Mouse (Mus musculus): ENCODE data around the gene Pakap. TPM values are rescaled to one million over a fixed set of nuclear protein-coding genes. Genes with fewer than 3 reads are reported as not detected.
A peak's percentile ranks its signal among the peaks of the same experiment; 100 is the strongest.

Gene Pakap
- polyA plus RNA-seq, 1 experiment from 2014 or later = 30.1 TPM

- H3K4me1 ChIP-seq (ENCODE audit: control insufficient read depth, insufficient read depth, low read length) = peaks cover 22% of the 10 kb centered on the region
These were observed 279.0 kb downstream of the Pakap start for GRCm38 (mm10) chr4:57846991-57847422.

GRCm38 (mm10) chr4:57847676-57848075, 279.7 kb downstream of the Pakap start:
- WGBS = 82% methylated on average over 3 of the region's 3 CpGs
- peak overlapping the region; percentile 56 for H3K4me2 ChIP-seq (replicated peaks; ENCODE audit: low read depth, low read length)
- H3K4me1 ChIP-seq (ENCODE audit: control insufficient read depth, insufficient read depth, low read length) = peaks cover 26% of the 10 kb centered on the region
- H3K27me3 ChIP-seq (ENCODE audit: control insufficient read depth, insufficient read depth, low read length) = no peaks in the 10 kb centered on the region
- peak overlapping the region; percentile 11; the same call in 1 of the 2 replicates for H3K4me3 ChIP-seq (ENCODE audit: low read depth, low read length)
- ATAC-seq (ENCODE audit: insufficient number of reproducible peaks, insufficient read depth, low FRiP score, low read depth) = no peak
- H3K9me3 ChIP-seq (ENCODE audit: control insufficient read depth, low read depth, low read length) = no peaks in the 10 kb centered on the region
- peak overlapping the region; percentile 93 for H3K27ac ChIP-seq (ENCODE audit: low read length)
- H3K9ac ChIP-seq (replicated peaks; ENCODE audit: low read depth, low read length) = peak overlapping the region; percentile 10; the same call in 1 of the 2 replicates
- no peaks in the 10 kb centered on the region; the same call in 1 of the 2 replicates for H3K36me3 ChIP-seq (ENCODE audit: control insufficient read depth, insufficient read depth, low read length)

More at GRCm38 (mm10) chr4:57846991-57847422, 279.0 kb downstream of the Pakap start:
- WGBS = 7% methylated on average over 8 of the region's 8 CpGs
- Histone ChIP-seq H3K27me3 (ENCODE audit: control insufficient read depth, insufficient read depth, low read length) (no peaks in the 10 kb centered on the region), H3K4me3 (ENCODE audit: low read depth, low read length) (peak overlapping the region; percentile 11; the same call in 1 of the 2 replicates), H3K27ac (ENCODE audit: low read length) (peak overlapping the region; percentile 93), H3K9ac (replicated peaks; ENCODE audit: low read depth, low read length) (peak overlapping the region; percentile 10; the same call in 1 of the 2 replicates), H3K9me3 (ENCODE audit: control insufficient read depth, low read depth, low read length) (no peaks in the 10 kb centered on the region), H3K4me2 (replicated peaks; ENCODE audit: low read depth, low read length) (peak overlapping the region; percentile 56), H3K36me3 (ENCODE audit: control insufficient read depth, insufficient read depth, low read length) (no peaks in the 10 kb centered on the region; the same call in 1 of the 2 replicates)
- peak; percentile 72 for ATAC-seq (ENCODE audit: insufficient number of reproducible peaks, insufficient read depth, low FRiP score, low read depth)

DNA sequence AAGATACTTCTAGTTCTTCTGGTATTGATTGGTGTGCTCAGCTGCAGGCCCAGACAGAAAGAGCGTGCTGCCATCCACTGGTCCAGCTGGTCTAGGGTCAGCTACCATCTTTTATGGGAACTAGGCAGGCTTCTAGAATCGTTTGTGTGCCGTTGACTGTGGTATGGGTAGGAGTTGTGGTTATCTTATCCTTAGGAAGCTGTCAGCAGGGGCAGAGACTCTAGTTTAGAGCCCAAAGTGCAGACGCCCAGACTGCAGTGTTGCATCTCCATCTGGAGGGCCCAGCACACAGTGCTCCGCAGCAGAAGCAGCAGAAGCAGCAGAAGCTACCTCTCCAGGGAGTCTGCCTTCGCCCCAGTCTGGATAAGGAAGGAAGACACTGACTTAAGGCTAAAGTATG, 281.5 kb downstream of the Pakap start:
- Histone ChIP-seq H3K4me1 (ENCODE audit: control insufficient read depth, insufficient read depth, low read length) (peaks cover 26% of the 10 kb centered on the region), H3K4me2 (replicated peaks; ENCODE audit: low read depth, low read length) (no peak overlapping the region), H3K9ac (replicated peaks; ENCODE audit: low read depth, low read length) (no peak overlapping the region), H3K27me3 (ENCODE audit: control insufficient read depth, insufficient read depth, low read length) (no peaks in the 10 kb centered on the region), H3K27ac (ENCODE audit: low read length) (no peak overlapping the region), H3K9me3 (ENCODE audit: control insufficient read depth, low read depth, low read length) (no peaks in the 10 kb centered on the region), H3K36me3 (ENCODE audit: control insufficient read depth, insufficient read depth, low read length) (peaks cover 1% of the 10 kb centered on the region; the same call in 1 of the 2 replicates), H3K4me3 (ENCODE audit: low read depth, low read length) (no peak overlapping the region)
- ATAC-seq (ENCODE audit: insufficient number of reproducible peaks, insufficient read depth, low FRiP score, low read depth) = no peak
- 67% methylated on average over 6 of the region's 6 CpGs for WGBS

- Histone ChIP-seq H3K4me1 (ENCODE audit: control insufficient read depth, insufficient read depth, low read length) (peaks cover 22% of the 10 kb centered on the region), H3K4me2 (replicated peaks; ENCODE audit: low read depth, low read length) (no peak overlapping the region), H3K9me3 (ENCODE audit: control insufficient read depth, low read depth, low read length) (0 out of 2 replicates have a peak, but pooled peaks cover 5% of the 10 kb centered on the region), H3K27me3 (ENCODE audit: control insufficient read depth, insufficient read depth, low read length) (no peaks in the 10 kb centered on the region), H3K36me3 (ENCODE audit: control insufficient read depth, insufficient read depth, low read length) (peaks cover 23% of the 10 kb centered on the region; the same call in 1 of the 2 replicates), H3K4me3 (ENCODE audit: low read depth, low read length) (no peak overlapping the region), H3K9ac (replicated peaks; ENCODE audit: low read depth, low read length) (no peak overlapping the region), H3K27ac (ENCODE audit: low read length) (no peak overlapping the region)
- ATAC-seq (ENCODE audit: insufficient number of reproducible peaks, insufficient read depth, low FRiP score, low read depth) = no peak
- WGBS = 76% methylated on average over 1 of the region's 1 CpGs
These were observed 283.8 kb downstream of the Pakap start for GRCm38 (mm10) chr4:57851731-57852130.

GRCm38 (mm10) chr4:57852461-57853040, 284.6 kb downstream of the Pakap start:
- ATAC-seq (ENCODE audit: insufficient number of reproducible peaks, insufficient read depth, low FRiP score, low read depth) = no peak
- H3K9me3 ChIP-seq (ENCODE audit: control insufficient read depth, low read depth, low read length) = 0 out of 2 replicates have a peak, but pooled peaks cover 5% of the 10 kb centered on the region
- peaks cover 16% of the 10 kb centered on the region for H3K4me1 ChIP-seq (ENCODE audit: control insufficient read depth, insufficient read depth, low read length)
- peaks cover 31% of the 10 kb centered on the region; the same call in 1 of the 2 replicates for H3K36me3 ChIP-seq (ENCODE audit: control insufficient read depth, insufficient read depth, low read length)
- no peak overlapping the region for H3K4me3 ChIP-seq (ENCODE audit: low read depth, low read length)
- no peak overlapping the region for H3K4me2 ChIP-seq (replicated peaks; ENCODE audit: low read depth, low read length)
- 26% methylated on average over 9 of the region's 9 CpGs for WGBS
- no peak overlapping the region for H3K9ac ChIP-seq (replicated peaks; ENCODE audit: low read depth, low read length)
- no peak overlapping the region for H3K27ac ChIP-seq (ENCODE audit: low read length)
- no peaks in the 10 kb centered on the region for H3K27me3 ChIP-seq (ENCODE audit: control insufficient read depth, insufficient read depth, low read length)

GRCm38 (mm10) chr4:57854181-57854580, 286.2 kb downstream of the Pakap start:
- no peak for ATAC-seq (ENCODE audit: insufficient number of reproducible peaks, insufficient read depth, low FRiP score, low read depth)
- 0 out of 2 replicates have a peak, but pooled peaks cover 5% of the 10 kb centered on the region for H3K9me3 ChIP-seq (ENCODE audit: control insufficient read depth, low read depth, low read length)
- H3K27me3 ChIP-seq (ENCODE audit: control insufficient read depth, insufficient read depth, low read length) = no peaks in the 10 kb centered on the region
- no peak overlapping the region for H3K4me3 ChIP-seq (ENCODE audit: low read depth, low read length)
- no peak overlapping the region for H3K27ac ChIP-seq (ENCODE audit: low read length)
- no peak overlapping the region for H3K9ac ChIP-seq (replicated peaks; ENCODE audit: low read depth, low read length)
- peaks cover 39% of the 10 kb centered on the region; the same call in 1 of the 2 replicates for H3K36me3 ChIP-seq (ENCODE audit: control insufficient read depth, insufficient read depth, low read length)
- 87% methylated on average over 6 of the region's 6 CpGs for WGBS
- no peak overlapping the region for H3K4me2 ChIP-seq (replicated peaks; ENCODE audit: low read depth, low read length)
- peaks cover 14% of the 10 kb centered on the region for H3K4me1 ChIP-seq (ENCODE audit: control insufficient read depth, insufficient read depth, low read length)

DNA sequence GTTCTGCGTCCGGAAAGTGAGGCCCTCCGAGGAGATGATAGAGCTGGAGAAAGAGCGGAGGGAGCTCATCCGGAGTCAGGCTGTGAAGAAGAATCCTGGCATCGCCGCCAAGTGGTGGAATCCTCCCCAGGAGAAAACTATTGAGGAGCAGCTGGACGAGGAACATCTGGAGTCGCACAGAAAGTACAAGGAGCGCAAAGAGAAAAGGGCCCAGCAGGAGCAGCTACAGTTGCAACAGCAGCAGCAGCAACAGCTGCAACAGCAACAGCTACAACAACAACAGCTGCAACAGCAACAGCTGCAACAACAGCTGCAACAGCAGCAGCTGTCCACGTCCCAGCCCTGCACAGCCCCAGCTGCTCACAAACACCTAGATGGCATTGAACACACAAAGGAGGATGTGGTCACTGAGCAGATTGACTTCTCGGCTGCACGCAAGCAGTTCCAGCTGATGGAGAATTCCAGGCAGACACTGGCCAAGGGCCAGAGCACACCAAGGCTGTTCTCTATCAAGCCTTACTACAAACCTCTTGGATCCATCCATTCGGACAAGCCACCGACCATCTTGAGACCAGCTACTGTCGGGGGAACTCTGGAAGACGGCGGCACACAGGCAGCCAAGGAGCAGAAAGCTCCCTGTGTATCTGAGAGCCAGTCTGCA, 287.4 kb downstream of the Pakap start:
- ATAC-seq (ENCODE audit: insufficient number of reproducible peaks, insufficient read depth, low FRiP score, low read depth) = no peak
- no peak overlapping the region for H3K9ac ChIP-seq (replicated peaks; ENCODE audit: low read depth, low read length)
- H3K27me3 ChIP-seq (ENCODE audit: control insufficient read depth, insufficient read depth, low read length) = no peaks in the 10 kb centered on the region
- WGBS = 74% methylated on average over 18 of the region's 18 CpGs
- peaks cover 39% of the 10 kb centered on the region; the same call in 1 of the 2 replicates for H3K36me3 ChIP-seq (ENCODE audit: control insufficient read depth, insufficient read depth, low read length)
- no peak overlapping the region; the same call in 1 of the 2 replicates for H3K27ac ChIP-seq (ENCODE audit: low read length)
- H3K9me3 ChIP-seq (ENCODE audit: control insufficient read depth, low read depth, low read length) = 0 out of 2 replicates have a peak, but pooled peaks cover 5% of the 10 kb centered on the region
- H3K4me3 ChIP-seq (ENCODE audit: low read depth, low read length) = no peak overlapping the region
- H3K4me2 ChIP-seq (replicated peaks; ENCODE audit: low read depth, low read length) = no peak overlapping the region
- peaks cover 14% of the 10 kb centered on the region for H3K4me1 ChIP-seq (ENCODE audit: control insufficient read depth, insufficient read depth, low read length)

DNA sequence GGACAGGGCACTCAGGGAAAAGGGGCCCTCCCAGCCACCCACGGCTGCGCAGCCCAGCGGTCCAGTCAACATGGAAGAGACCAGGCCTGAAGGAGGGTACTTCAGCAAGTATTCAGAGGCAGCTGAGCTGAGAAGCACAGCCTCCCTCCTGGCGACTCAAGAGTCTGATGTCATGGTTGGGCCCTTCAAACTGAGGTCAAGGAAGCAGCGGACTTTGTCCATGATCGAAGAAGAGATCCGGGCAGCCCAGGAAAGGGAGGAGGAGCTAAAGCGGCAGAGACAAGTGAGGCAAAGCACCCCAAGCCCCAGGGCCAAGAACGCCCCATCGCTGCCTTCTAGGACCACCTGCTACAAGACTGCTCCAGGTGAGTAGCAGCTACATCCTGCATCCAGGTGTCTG, 288.7 kb downstream of the Pakap start:
- H3K27ac ChIP-seq (ENCODE audit: low read length) = no peak overlapping the region
- no peak overlapping the region for H3K4me2 ChIP-seq (replicated peaks; ENCODE audit: low read depth, low read length)
- no peak overlapping the region for H3K4me3 ChIP-seq (ENCODE audit: low read depth, low read length)
- no peak for ATAC-seq (ENCODE audit: insufficient number of reproducible peaks, insufficient read depth, low FRiP score, low read depth)
- 98% methylated on average over 10 of the region's 10 CpGs for WGBS
- no peaks in the 10 kb centered on the region for H3K27me3 ChIP-seq (ENCODE audit: control insufficient read depth, insufficient read depth, low read length)
- H3K36me3 ChIP-seq (ENCODE audit: control insufficient read depth, insufficient read depth, low read length) = peaks cover 39% of the 10 kb centered on the region; the same call in 1 of the 2 replicates
- 0 out of 2 replicates have a peak, but pooled peaks cover 5% of the 10 kb centered on the region for H3K9me3 ChIP-seq (ENCODE audit: control insufficient read depth, low read depth, low read length)
- peaks cover 13% of the 10 kb centered on the region; the same call in 1 of the 2 replicates for H3K4me1 ChIP-seq (ENCODE audit: control insufficient read depth, insufficient read depth, low read length)
- H3K9ac ChIP-seq (replicated peaks; ENCODE audit: low read depth, low read length) = no peak overlapping the region
